Mouse (Mus musculus) erythroblast, adult 5-6 weeks (primary cell): Measurements from ENCODE around the gene Ahr. TPM values are rescaled to one million over a fixed set of nuclear protein-coding genes. Genes with fewer than 3 reads are reported as not detected.

Experiments used
- ATAC-seq: replicated peaks from 2 replicates; pipeline ENCODE4 v1.8.0; 2016; ENCODE audit warnings: moderate number of reproducible peaks, mild to moderate bottlenecking, moderate TSS enrichment, inconsistent platforms; ENCODE audit not compliant: poor library complexity, low FRiP score, severe bottlenecking
- total RNA-seq, 2 experiments: library from RNA; stranded (forward) in 1 of 2; stranded (reverse) in 1 of 2; fragments of 150-400 nt in 1 of 2; fragments of 200-764, 138-1000 nt in 1 of 2; gene quantifications; 2 replicates each; pipeline versions ENCODE4 v1.2.3 to v1.2.4; 2015 to 2017; ENCODE audit warnings: low replicate concordance in 2 of 2

Ahr gene
- total RNA-seq, 2 experiments from 2014 or later = 2.9 to 3.7 TPM

- ATAC-seq = no peak
These were observed 28.5 kb downstream of the Ahr start for GRCm38 (mm10) chr12:35506383-35506782.

GRCm38 (mm10) chr12:35504081-35504480 lies 30.8 kb downstream of the Ahr start:
- no peak for ATAC-seq

DNA sequence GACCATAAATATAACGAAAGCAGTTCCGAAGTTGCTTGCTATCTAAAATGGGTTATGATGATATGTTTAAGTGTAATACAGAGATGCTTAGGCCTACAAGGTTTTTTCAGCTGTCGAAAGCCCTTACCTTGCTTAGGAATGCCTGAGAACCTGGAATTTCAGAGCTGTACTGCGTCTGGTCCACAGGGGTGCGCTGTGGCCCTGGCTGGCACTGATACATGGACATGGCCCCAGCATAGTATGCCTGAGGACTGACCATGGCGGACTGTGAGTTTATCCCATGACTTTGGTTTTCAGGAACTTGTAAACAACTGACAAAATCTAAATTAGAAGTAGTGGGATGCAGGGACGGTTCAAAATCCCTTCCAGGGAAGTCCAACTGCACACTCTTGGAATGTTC lies 31.3 kb downstream of the Ahr start:
- no peak for ATAC-seq

GRCm38 (mm10) chr12:35501476-35501875 lies 33.4 kb downstream of the Ahr start:
- no peak for ATAC-seq

DNA sequence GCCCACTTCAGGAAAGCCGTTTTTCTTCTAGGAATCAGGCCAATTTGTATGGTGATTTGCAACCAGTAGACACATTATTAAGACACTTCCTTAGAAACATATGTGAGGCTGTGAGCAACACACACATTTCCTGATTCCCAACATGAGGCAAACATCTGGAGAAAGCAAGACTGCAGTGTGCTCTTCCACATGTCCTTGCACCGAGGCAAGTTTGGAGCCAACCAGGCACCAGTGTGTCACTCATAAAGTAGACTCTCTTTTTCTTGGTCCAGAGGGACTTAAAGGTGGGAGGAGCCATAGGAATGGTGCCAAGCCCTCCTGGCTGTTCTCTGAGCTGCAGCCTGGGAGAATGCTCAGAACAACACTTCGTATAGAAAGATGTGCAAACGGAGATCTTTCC lies 39.6 kb downstream of the Ahr start:
- ATAC-seq = no peak

- no peak for ATAC-seq
These were observed 54.1 kb downstream of the Ahr start for GRCm38 (mm10) chr12:35480764-35481163.

GRCm38 (mm10) chr12:35478906-35479305 lies 55.9 kb downstream of the Ahr start:
- no peak for ATAC-seq

GRCm38 (mm10) chr12:35463457-35463856 lies 71.4 kb downstream of the Ahr start:
- no peak for ATAC-seq

DNA sequence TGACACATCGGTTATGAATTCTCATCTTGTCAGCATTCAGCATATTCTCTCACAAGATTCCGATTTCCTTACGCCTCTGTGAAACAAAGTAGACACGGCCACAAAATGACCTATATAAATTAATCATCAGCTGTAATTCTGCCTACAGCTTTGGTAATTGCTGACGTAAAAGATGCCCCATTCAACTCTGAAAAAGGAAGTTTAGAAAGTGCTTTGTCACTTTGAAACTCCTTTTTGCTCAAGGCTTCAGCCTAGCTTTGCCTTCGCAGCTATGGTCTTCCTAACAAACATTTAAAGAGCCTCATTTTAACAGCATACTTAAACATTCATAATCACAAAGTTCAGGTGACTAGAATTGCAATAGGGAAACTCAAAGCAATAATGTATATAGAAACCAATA lies 72.2 kb downstream of the Ahr start:
- no peak for ATAC-seq

DNA sequence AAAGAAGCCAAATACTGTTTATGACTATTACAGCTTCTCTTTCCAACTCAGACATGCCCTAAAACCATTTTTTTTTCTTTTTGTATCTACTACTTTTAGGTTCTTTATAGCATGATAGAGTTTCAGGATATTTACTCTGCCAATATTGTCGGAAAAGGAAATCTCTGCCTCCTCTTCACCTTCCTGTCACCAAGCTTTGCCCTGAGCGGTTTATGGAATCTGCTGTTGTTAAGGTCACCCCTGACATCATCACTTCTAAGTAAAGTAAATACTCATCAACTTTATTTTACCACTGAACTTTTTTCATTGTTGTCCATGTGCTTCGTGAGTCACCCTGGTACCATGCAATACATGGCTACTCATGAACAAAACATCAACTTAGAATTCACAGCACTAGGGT lies 75.2 kb downstream of the Ahr start:
- no peak for ATAC-seq
